Mouse (Mus musculus) c-Kit-positive CD71-positive TER-119-positive erythroid progenitor cells, embryonic 14.5 days (primary cell): ENCODE measurements around the gene Xirp1.
A peak's percentile ranks its signal among the peaks of the same experiment; 100 is the strongest.
"Not testable (repeated sequence)": the region's sequence is repeated elsewhere in the genome, so short reads cannot be mapped to it uniquely, and the experiment has no call there.

Experiments used
- DNase-seq: peaks from one replicate; pipeline ENCODE4 v3.0.0-alpha.2; 2013; ENCODE audit warnings: low spot score

Gene Xirp1

GRCm38 (mm10) chr9:120016956-120017355 is 6.4 kb downstream of the Xirp1 start:
- DNase-seq, result no peak

GRCm38 (mm10) chr9:120014828-120015227 is 8.6 kb downstream of the Xirp1 start:
- no peak for DNase-seq

- no peak for DNase-seq
These were observed 10.1 kb downstream of the Xirp1 start for GRCm38 (mm10) chr9:120013251-120013820.

GRCm38 (mm10) chr9:120012781-120013180 is 10.6 kb downstream of the Xirp1 start:
- DNase-seq, result no peak

- DNase-seq, result not testable (repeated sequence)
These were observed 11.2 kb downstream of the Xirp1 start for GRCm38 (mm10) chr9:120012161-120012560.

- peak; percentile 37 for DNase-seq
These were observed 11.9 kb downstream of the Xirp1 start for GRCm38 (mm10) chr9:120011533-120011932.

- DNase-seq, result peak; percentile 84
These were observed 12.5 kb downstream of the Xirp1 start for GRCm38 (mm10) chr9:120010781-120011511.

- DNase-seq, result no peak
These were observed 13.5 kb downstream of the Xirp1 start for GRCm38 (mm10) chr9:120009871-120010270.

GRCm38 (mm10) chr9:120009226-120009841 is 14.1 kb downstream of the Xirp1 start:
- DNase-seq, result no peak

- no peak for DNase-seq
These were observed 15.6 kb downstream of the Xirp1 start for GRCm38 (mm10) chr9:120007833-120008232.

- DNase-seq, result no peak
These were observed 17.5 kb downstream of the Xirp1 start for GRCm38 (mm10) chr9:120005936-120006335.

- no peak for DNase-seq
These were observed 20.5 kb downstream of the Xirp1 start for GRCm38 (mm10) chr9:120002893-120003292.

- DNase-seq, result peak; percentile 92
These were observed 21.3 kb downstream of the Xirp1 start for GRCm38 (mm10) chr9:120001945-120002725.

- no peak for DNase-seq
These were observed 22.6 kb downstream of the Xirp1 start for GRCm38 (mm10) chr9:120000761-120001160.

- DNase-seq, result no peak
These were observed 23.8 kb downstream of the Xirp1 start for GRCm38 (mm10) chr9:119999636-120000035.

- no peak for DNase-seq
These were observed 24.6 kb downstream of the Xirp1 start for GRCm38 (mm10) chr9:119998776-119999175.

GRCm38 (mm10) chr9:119996080-119996479 is 27.3 kb downstream of the Xirp1 start:
- DNase-seq, result no peak

- DNase-seq, result no peak
These were observed 29.2 kb downstream of the Xirp1 start for GRCm38 (mm10) chr9:119994207-119994606.

GRCm38 (mm10) chr9:119993092-119993844 is 30.1 kb downstream of the Xirp1 start:
- no peak for DNase-seq

- no peak for DNase-seq
These were observed 32.1 kb downstream of the Xirp1 start for GRCm38 (mm10) chr9:119991310-119991709.

GRCm38 (mm10) chr9:119988304-119988703 is 35.1 kb downstream of the Xirp1 start:
- no peak for DNase-seq
